Mouse (Mus musculus): Measurements from ENCODE around the gene Gm11361. TPM values are rescaled to one million over a fixed set of nuclear protein-coding genes. Genes with fewer than 3 reads are reported as not detected.

The Gm11361 gene
- 362 TPM for total RNA-seq (2023)

DNA sequence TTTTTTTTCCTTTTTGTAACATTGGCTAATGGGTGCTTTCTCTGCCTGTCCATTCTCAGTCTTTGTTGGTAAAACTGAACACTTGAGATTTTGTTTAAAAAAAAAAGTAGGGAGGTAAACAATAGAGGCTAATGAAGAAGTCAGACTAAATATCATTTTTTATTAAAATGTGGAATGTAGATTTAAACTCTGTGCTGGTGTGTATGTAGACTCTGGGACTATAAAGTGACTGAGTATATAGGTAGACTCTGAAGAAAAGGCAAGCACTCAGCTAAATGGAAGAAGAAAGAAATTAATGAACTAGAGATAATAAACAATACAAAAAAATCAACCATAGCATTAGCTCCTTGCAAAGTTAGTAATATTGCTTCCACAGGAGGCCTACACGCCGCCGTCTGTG lies at the start of gene Gm11361:
Gene Gm11361 (plus strand): TSS at position 301 of the 400 bp plus-strand sequence.

Other genes starting within 250 kb of the Gm11361 start
- not detected for gene Prl4a1, start 241.3 kb upstream of the Gm11361 start, total RNA-seq (2023)
- not detected for gene Prl5a1, start 115.0 kb upstream of the Gm11361 start, total RNA-seq (2023)